Mouse (Mus musculus) forebrain, embryonic 11.5 days (tissue): ENCODE measurements around the gene Cachd1. TPM values are rescaled to one million over a fixed set of nuclear protein-coding genes. Genes with fewer than 3 reads are reported as not detected.

Source experiments
- ATAC-seq: fragments of 200-750 bp; cut with Nextera tagmentation; replicated peaks from 2 replicates; pipeline ENCODE4 v1.8.0; 2017; ENCODE audit warnings: moderate TSS enrichment; ENCODE audit not compliant: low FRiP score
- DNase-seq: peaks from one replicate; pipeline ENCODE4 v3.0.0-alpha.2; 2017; ENCODE audit warnings: low spot score
- H3K27ac ChIP-seq: fragments of 300-500 bp; sonication (generic); 2 replicates; pipeline ENCODE4 v1.5.1; 2014; ENCODE audit warnings: low read depth, low read length
- H3K27me3 ChIP-seq: fragments of 300-500 bp; sonication (generic); 2 replicates; pipeline ENCODE4 v1.6.1; 2014; ENCODE audit warnings: mild to moderate bottlenecking, low read length, mixed read lengths; ENCODE audit not compliant: control insufficient read depth, insufficient read depth
- H3K36me3 ChIP-seq: fragments of 300-500 bp; sonication (generic); 2 replicates; pipeline ENCODE4 v1.6.1; 2014; ENCODE audit warnings: mild to moderate bottlenecking, low read length, moderate library complexity, mixed read lengths; ENCODE audit not compliant: control insufficient read depth, insufficient read depth
- H3K4me1 ChIP-seq: fragments of 300-500 bp; sonication (generic); replicated peaks from 2 replicates; pipeline ENCODE4 v1.6.1; 2014; ENCODE audit warnings: low read length, mixed read lengths; ENCODE audit not compliant: control insufficient read depth, insufficient read depth
- H3K4me2 ChIP-seq: fragments of 300-500 bp; sonication (generic); 2 replicates; pipeline ENCODE4 v1.6.1; 2014; ENCODE audit warnings: low read depth, mild to moderate bottlenecking, low read length, moderate library complexity, mixed read lengths; ENCODE audit not compliant: severe bottlenecking
- H3K4me3 ChIP-seq: fragments of 300-500 bp; sonication (generic); 2 replicates; pipeline ENCODE4 v1.5.1; 2014; ENCODE audit warnings: low read depth, low read length
- H3K9ac ChIP-seq: fragments of 300-500 bp; sonication (generic); 2 replicates; pipeline ENCODE4 v1.6.1; 2014; ENCODE audit warnings: low read length
- H3K9me3 ChIP-seq: fragments of 300-500 bp; sonication (generic); 2 replicates; pipeline ENCODE4 v1.6.1; 2016; ENCODE audit warnings: low read length, mixed read lengths; ENCODE audit not compliant: control insufficient read depth
- WGBS: fragments of 180-500 bp; shearing (Covaris S2); extraction: QIAGEN DNeasy Blood & Tissue Kit; methylation state at CpG from one replicate; pipeline ENCODE4 v1.1.7; 2014; 5-methylcytosine and 5-hydroxymethylcytosine counted together
- polyA plus RNA-seq: library from polyadenylated mRNA; unstranded; fragments of >200 nt; fragmentation: Nextera tagmentation; extraction: Ambion mirVana; gene quantifications from 2 replicates; pipeline ENCODE4 v1.2.1, GENCODE M21; 2014

Gene Cachd1
- polyA plus RNA-seq, 1 experiment from 2014 or later: 45.3 TPM

DNA sequence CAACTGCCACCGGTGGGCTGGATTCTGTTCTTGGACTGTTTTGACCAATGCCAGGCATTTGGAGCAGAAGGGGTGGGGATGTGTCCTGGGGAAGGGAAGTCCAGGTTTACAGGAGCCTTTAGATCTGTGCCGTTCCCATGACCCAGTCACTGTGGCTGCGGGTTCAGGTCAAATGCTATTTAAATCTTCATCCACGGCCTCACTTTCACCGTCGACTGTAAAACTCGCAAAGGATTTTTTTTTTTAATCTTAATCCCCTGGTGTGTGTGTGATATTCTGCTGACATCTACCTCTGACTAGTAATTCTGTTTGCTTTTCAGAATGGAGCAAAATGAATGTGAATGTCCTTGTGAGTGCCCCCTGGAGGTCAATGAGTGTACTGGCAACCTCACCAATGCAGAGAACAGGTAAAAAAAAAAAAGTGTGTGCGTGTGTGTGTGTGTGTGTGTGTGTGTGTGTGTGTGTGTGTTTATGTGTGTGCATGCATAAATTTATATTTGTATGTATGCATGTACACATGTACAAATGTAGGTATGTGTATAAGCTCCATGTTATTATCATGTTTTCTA is 211.8 kb downstream of the Cachd1 start:
- ATAC-seq: no peak
- 86% methylated on average over 8 of the region's 8 CpGs for WGBS
- Histone ChIP-seq H3K4me3 (no peak overlapping the region), H3K9ac (no peak overlapping the region), H3K27me3 (no peaks in the 10 kb centered on the region), H3K36me3 (no peaks in the 10 kb centered on the region; the same call in 1 of the 2 replicates), H3K4me1 (no peaks in the 10 kb centered on the region), H3K27ac (no peak overlapping the region), H3K9me3 (no peaks in the 10 kb centered on the region), H3K4me2 (no peak overlapping the region)
- DNase-seq: no peak

DNA sequence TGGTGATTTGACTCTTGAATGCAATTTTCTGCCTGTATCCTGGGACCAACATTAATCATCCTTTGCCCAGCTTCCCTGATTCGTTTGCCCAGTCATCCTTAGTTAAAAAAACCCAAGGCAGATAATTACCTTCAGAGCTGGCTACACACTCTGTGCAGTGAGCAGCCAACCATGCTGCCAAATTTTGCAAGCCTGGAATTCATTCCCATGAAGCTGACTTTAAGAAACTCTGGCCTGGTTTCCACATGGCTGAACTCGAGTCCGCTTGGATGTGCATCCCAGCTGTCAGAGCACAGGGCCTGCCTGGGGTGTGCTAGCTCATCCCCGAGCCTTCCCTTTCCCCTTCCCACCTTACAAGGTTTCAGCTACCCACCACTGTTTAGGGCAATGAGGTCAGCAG is 214.5 kb downstream of the Cachd1 start:
- H3K4me3 ChIP-seq: no peak overlapping the region
- H3K9me3 ChIP-seq: no peaks in the 10 kb centered on the region
- no peak overlapping the region for H3K9ac ChIP-seq
- DNase-seq (no peak), ATAC-seq (no peak)
- H3K4me2 ChIP-seq: no peak overlapping the region
- no peaks in the 10 kb centered on the region; the same call in 1 of the 2 replicates for H3K4me1 ChIP-seq
- no peaks in the 10 kb centered on the region; the same call in 1 of the 2 replicates for H3K36me3 ChIP-seq
- no peak overlapping the region for H3K27ac ChIP-seq
- H3K27me3 ChIP-seq: no peaks in the 10 kb centered on the region
- WGBS: 69% methylated on average over 4 of the region's 4 CpGs

DNA sequence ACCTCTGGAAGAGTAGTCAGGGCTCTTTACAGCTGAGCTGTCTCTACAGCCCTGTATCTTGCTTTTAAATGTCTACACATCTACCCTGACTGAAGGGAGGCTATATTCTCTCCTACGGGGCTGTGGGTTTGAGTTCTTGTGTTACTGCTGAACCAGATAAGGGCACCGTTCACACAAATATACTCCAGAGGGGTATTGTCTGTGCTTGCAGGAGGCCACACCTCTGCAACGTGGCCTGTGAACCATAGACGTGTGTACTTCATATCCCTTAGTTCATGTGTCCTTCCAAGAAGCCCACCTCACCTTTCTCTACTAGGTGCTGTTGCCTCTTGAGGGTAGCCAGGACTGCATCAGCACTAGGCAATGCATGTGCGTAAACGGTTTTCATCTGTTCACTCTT is 215.6 kb downstream of the Cachd1 start:
- no peak overlapping the region for H3K4me2 ChIP-seq
- no peaks in the 10 kb centered on the region; the same call in 1 of the 2 replicates for H3K4me1 ChIP-seq
- no peaks in the 10 kb centered on the region for H3K27me3 ChIP-seq
- WGBS: 90% methylated on average over 6 of the region's 6 CpGs
- H3K4me3 ChIP-seq: no peak overlapping the region
- no peaks in the 10 kb centered on the region for H3K9me3 ChIP-seq
- no peaks in the 10 kb centered on the region; the same call in 1 of the 2 replicates for H3K36me3 ChIP-seq
- ATAC-seq: no peak
- no peak overlapping the region for H3K9ac ChIP-seq
- H3K27ac ChIP-seq: no peak overlapping the region
- no peak for DNase-seq

DNA sequence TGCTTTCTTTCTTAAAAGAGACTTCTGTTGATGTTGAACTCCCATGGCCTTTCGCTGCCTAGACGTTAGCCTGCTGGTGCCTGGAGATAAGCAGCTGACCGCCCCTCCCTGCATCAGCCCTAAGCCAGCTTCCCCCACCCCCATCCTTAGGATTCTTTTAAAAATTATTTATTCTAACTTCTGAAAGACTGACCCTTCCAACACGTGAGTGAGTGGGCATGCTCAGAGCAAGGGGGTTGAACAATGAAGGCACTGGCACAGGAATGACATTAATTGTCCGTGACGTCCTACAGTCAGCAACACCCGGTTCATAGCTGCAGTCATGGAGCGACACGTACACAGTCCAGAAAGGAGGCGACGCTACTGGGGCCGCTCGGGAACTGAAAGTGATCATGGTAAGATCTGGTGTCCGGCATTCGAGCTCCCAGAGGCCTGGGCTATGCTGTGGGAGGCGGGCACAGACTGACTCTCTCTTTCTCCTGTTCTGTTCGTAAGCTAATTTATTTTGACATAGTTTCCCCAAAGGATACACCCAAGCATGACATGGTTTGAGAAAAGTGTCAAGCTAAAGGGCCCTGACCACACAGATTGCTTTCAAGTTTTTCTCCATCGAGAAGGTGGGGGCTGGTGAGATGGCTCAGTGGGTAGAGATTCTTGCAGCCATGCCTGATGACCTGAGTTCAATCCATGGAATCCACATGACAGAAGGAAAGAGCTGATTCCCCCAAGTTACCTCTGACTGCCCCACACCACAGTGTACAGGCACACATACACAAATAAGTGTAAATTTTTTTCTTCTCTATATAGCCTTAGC is 218.2 kb downstream of the Cachd1 start:
- no peaks in the 10 kb centered on the region; the same call in 1 of the 2 replicates for H3K4me1 ChIP-seq
- no peaks in the 10 kb centered on the region for H3K9me3 ChIP-seq
- no peak overlapping the region for H3K9ac ChIP-seq
- no peak overlapping the region for H3K4me3 ChIP-seq
- ATAC-seq (no peak; the same call in 1 of the 2 replicates), DNase-seq (no peak)
- no peak overlapping the region for H3K4me2 ChIP-seq
- H3K27me3 ChIP-seq: no peaks in the 10 kb centered on the region
- H3K27ac ChIP-seq: no peak overlapping the region; the same call in 1 of the 2 replicates
- 82% methylated on average over 18 of the region's 18 CpGs for WGBS
- H3K36me3 ChIP-seq: no peaks in the 10 kb centered on the region; the same call in 1 of the 2 replicates

DNA sequence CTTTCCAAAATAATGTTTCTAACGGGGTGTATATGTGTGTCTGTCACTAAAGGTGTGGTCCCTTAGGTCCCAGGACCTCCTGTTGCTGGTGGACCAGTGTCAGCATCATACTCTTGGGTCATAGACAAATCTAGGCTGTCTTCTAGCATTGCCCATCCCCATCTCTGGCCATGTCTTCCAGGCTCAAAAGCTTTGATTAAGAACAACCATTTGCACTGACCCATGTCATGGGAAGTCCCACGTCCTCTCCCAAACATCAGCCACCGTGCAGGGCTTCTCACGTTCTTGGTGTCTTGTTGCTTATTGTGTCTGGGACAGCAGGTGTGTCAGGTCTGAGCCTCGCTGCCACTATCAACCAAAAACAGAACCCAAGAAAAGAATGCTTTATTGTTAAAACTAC is 219.1 kb downstream of the Cachd1 start:
- Histone ChIP-seq H3K27me3 (no peaks in the 10 kb centered on the region), H3K27ac (no peak overlapping the region), H3K9ac (no peak overlapping the region), H3K4me2 (no peak overlapping the region), H3K4me1 (no peaks in the 10 kb centered on the region; the same call in 1 of the 2 replicates), H3K4me3 (no peak overlapping the region), H3K36me3 (no peaks in the 10 kb centered on the region; the same call in 1 of the 2 replicates), H3K9me3 (no peaks in the 10 kb centered on the region)
- DNase-seq: no peak
- no peak for ATAC-seq
- 84% methylated on average over 5 of the region's 5 CpGs for WGBS

DNA sequence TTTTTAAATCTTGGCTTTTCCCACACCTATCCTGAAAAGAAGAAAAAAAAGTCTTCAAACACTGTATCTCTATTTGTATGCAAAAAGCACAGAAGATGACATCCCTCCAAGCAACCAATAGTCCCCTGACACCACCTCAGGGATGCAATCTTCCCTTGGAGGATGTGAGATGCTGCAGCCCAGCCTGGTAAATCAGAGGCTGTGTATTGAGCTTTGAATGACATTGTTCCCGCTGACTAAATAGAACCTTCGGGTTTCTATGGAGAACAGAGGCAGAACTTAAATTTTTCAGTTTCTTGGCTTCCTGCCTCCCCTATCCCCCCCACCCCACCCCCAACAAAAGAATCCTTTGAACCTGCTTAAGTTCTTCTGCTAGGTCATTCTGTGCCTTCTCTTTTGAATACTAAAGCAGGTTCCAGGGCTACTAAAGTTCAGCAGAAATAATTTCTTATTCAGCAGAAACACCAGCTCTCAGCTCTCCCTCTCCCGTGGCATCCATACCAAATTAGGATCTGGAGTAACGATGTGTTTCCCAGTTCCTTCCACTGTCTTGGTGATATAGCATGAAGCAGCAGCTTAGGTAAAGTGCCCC is 219.7 kb downstream of the Cachd1 start:
- Histone ChIP-seq H3K27me3 (no peaks in the 10 kb centered on the region), H3K4me2 (no peak overlapping the region), H3K9ac (no peak overlapping the region), H3K36me3 (no peaks in the 10 kb centered on the region; the same call in 1 of the 2 replicates), H3K4me3 (no peak overlapping the region), H3K27ac (no peak overlapping the region), H3K9me3 (no peaks in the 10 kb centered on the region), H3K4me1 (no peaks in the 10 kb centered on the region; the same call in 1 of the 2 replicates)
- no peak for DNase-seq
- no peak for ATAC-seq
- WGBS: 65% methylated on average over 4 of the region's 4 CpGs

DNA sequence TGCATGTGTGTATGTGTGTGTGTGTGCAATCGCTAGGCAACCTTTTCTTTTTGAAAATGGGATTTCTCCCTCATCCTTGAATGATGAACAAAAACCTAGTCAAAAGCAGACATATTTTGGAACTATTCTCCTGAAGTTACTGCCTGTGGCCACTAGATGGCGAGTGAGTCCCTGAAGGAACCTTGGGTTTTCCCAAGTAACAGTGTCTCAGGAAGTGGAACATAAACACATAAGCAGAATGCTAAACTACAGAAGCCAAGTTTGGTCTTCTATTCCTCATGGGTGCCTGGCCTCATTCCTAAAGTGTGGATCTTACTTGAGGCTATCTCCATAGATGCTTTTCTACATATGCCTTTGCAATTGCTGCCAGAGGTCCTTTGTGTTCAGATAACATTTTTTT is 221.7 kb downstream of the Cachd1 start:
- H3K9ac ChIP-seq: no peak overlapping the region
- DNase-seq (peak; percentile 68), ATAC-seq (no peak)
- no peak overlapping the region for H3K4me3 ChIP-seq
- no peak overlapping the region for H3K27ac ChIP-seq
- 23% methylated on average over 2 of the region's 2 CpGs for WGBS
- H3K9me3 ChIP-seq: no peaks in the 10 kb centered on the region
- no peaks in the 10 kb centered on the region for H3K27me3 ChIP-seq
- H3K4me1 ChIP-seq: no peaks in the 10 kb centered on the region; the same call in 1 of the 2 replicates
- H3K36me3 ChIP-seq: peaks cover 3% of the 10 kb centered on the region; the same call in 1 of the 2 replicates
- H3K4me2 ChIP-seq: no peak overlapping the region

DNA sequence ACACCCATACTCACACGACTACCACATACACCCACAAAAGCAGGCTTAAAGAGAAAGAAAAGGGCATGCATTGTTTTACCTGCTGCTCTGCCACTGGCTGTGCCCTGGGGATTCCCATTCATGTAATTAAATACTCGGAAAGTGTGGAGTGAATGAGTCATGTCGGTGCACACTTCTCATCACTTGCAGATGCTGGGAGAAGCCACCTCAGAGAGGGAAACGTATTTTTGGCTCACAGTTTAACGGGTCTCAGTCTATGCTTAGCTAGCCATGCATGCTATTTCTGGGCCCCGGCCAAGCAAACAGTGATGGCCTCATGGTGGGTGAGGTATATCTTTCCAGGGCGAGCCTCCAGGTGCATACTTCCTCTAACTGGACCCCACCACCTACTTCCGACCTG is 222.4 kb downstream of the Cachd1 start:
- Histone ChIP-seq H3K36me3 (peaks cover 4% of the 10 kb centered on the region; the same call in 1 of the 2 replicates), H3K9ac (no peak overlapping the region), H3K9me3 (no peaks in the 10 kb centered on the region), H3K4me3 (no peak overlapping the region), H3K27me3 (no peaks in the 10 kb centered on the region), H3K27ac (no peak overlapping the region), H3K4me2 (no peak overlapping the region), H3K4me1 (no peaks in the 10 kb centered on the region; the same call in 1 of the 2 replicates)
- ATAC-seq (no peak), DNase-seq (no peak)
- 87% methylated on average over 8 of the region's 8 CpGs for WGBS
